ENCODE assay signal across 8 mouse cellular contexts in the genomic region with DNA sequence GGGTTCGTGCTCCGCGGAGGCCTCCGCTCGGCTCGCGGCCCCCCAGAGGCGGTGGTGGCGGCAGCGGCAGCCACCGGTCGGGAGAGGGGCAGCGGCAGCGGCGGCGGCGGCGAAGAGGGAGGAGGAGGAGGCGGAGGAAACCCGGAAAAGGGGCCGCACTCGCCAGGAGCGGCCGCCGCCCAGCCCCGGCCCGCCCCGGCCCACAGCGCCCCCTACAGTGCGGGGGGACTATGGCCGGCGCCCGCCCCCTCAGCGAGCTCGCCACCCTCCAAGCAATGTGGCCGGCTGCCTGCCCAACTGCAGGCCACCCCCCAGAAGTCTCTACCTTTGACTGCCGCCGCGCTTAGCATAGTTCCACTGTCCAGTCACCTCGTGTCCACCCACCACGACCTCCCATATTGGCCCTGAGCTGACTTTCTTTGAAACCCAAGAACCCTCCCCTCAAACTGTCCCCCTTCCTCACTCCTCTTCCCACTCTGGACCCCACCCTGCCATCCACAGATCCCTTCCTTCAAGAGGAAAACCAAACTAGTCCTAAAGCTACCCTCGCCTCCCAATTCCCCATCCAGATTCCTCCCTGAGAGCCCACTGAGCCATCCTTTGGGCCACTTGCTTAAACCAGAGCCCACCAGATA. TPM values are rescaled to one million over a fixed set of nuclear protein-coding genes. Genes with fewer than 3 reads are reported as not detected.
A peak's percentile ranks its signal among the peaks of the same experiment; 100 is the strongest.
DNase-seq lines count a peak whose midpoint lies in the region; ATAC-seq lines count a peak whose summit lies in the region.

No protein-coding gene starts in this region.

- no peak overlapping the region for H3K27ac ChIP-seq in embryonic facial prominence, embryonic 11.5 days (replicated peaks; ENCODE audit: low read depth, low read length)
- H3K27ac ChIP-seq in limb, embryonic 13.5 days: no peak overlapping the region
- H3K27ac ChIP-seq in midbrain, embryonic 15.5 days: peak overlapping the region; percentile 72

- H3K36me3 ChIP-seq in embryonic facial prominence, embryonic 11.5 days (replicated peaks; ENCODE audit: control insufficient read depth, insufficient read depth, low read depth, low read length): 0 out of 2 replicates have a peak, but pooled peaks cover 2% of the 10 kb centered on the region
- peaks cover 29% of the 10 kb centered on the region for H3K36me3 ChIP-seq in limb, embryonic 13.5 days
- peaks cover 16% of the 10 kb centered on the region for H3K36me3 ChIP-seq in midbrain, embryonic 15.5 days (replicated peaks)

- peak overlapping the region; percentile 83 for H3K4me2 ChIP-seq in embryonic facial prominence, embryonic 11.5 days (ENCODE audit: low read depth, low read length)
- peak overlapping the region; percentile 64 for H3K4me2 ChIP-seq in limb, embryonic 13.5 days (replicated peaks)
- peak overlapping the region; percentile 84 for H3K4me2 ChIP-seq in midbrain, embryonic 15.5 days

- H3K4me3 ChIP-seq in embryonic facial prominence, embryonic 11.5 days (ENCODE audit: low read depth, low read length): peak overlapping the region; percentile 93
- peak overlapping the region; percentile 96 for H3K4me3 ChIP-seq in limb, embryonic 13.5 days
- H3K4me3 ChIP-seq in midbrain, embryonic 15.5 days: peak overlapping the region; percentile 85

- peak overlapping the region; percentile 96 for H3K9ac ChIP-seq in embryonic facial prominence, embryonic 11.5 days (replicated peaks; ENCODE audit: low read length)
- peak overlapping the region; percentile 97 for H3K9ac ChIP-seq in limb, embryonic 13.5 days
- H3K9ac ChIP-seq in midbrain, embryonic 15.5 days: peak overlapping the region; percentile 98

- peaks cover 3% of the 10 kb centered on the region; the same call in 1 of the 2 replicates for H3K4me1 ChIP-seq in embryonic facial prominence, embryonic 11.5 days (ENCODE audit: control insufficient read depth, insufficient read depth, low read length)
- H3K4me1 ChIP-seq in limb, embryonic 13.5 days: peaks cover 13% of the 10 kb centered on the region
- peaks cover 22% of the 10 kb centered on the region for H3K4me1 ChIP-seq in midbrain, embryonic 15.5 days

- 1% methylated on average over 14 of the region's 42 CpGs for WGBS in embryonic facial prominence, embryonic 11.5 days
- under 1% methylated on average over 35 of the region's 42 CpGs for WGBS in limb, embryonic 13.5 days
- WGBS in midbrain, embryonic 15.5 days: 3% methylated on average over 17 of the region's 42 CpGs

- H3K9me3 ChIP-seq in embryonic facial prominence, embryonic 11.5 days (replicated peaks; ENCODE audit: control insufficient read depth, low read length): no peaks in the 10 kb centered on the region
- no peaks in the 10 kb centered on the region for H3K9me3 ChIP-seq in limb, embryonic 13.5 days
- no peaks in the 10 kb centered on the region for H3K9me3 ChIP-seq in midbrain, embryonic 15.5 days

- peak; percentile 86 for ATAC-seq in embryonic facial prominence, embryonic 11.5 days (replicated peaks; ENCODE audit: insufficient number of reproducible peaks, low FRiP score, low TSS enrichment, low read depth)
- peak; percentile 89 for ATAC-seq in limb, embryonic 13.5 days (ENCODE audit: low FRiP score, low read depth)
- ATAC-seq in midbrain, embryonic 15.5 days (replicated peaks): peak; percentile 91

- H3K27me3 ChIP-seq in embryonic facial prominence, embryonic 11.5 days (ENCODE audit: control insufficient read depth, insufficient read depth, low read length): no peaks in the 10 kb centered on the region
- H3K27me3 ChIP-seq in limb, embryonic 13.5 days: no peaks in the 10 kb centered on the region
- H3K27me3 ChIP-seq in midbrain, embryonic 15.5 days (replicated peaks): no peaks in the 10 kb centered on the region

- peak; percentile 76 for DNase-seq in 3134 (ENCODE audit: extremely low read depth, insufficient read length, low spot score)
- DNase-seq in adrenal gland, postnatal 14 days: peak; percentile 96
- peak; percentile 87 for DNase-seq in embryonic facial prominence, embryonic 11.5 days (ENCODE audit: low spot score)
- DNase-seq in heart, adult 18-20 months: peak; percentile 86 to 87
- peak; percentile 84 for DNase-seq in kidney, adult 18-20 months
- peak; percentile 74 to 89 for DNase-seq in spleen, adult 18-20 months

RNA-seq across cellular contexts. Expression of gene Csnk2a2, which starts 1.0 kb away (rescaled TPM):
- 81.9 and 82.2 TPM in 2 replicates for total RNA-seq in adrenal gland, postnatal 14 days (2021)
- 14.6 and 19.9 TPM in 2 replicates for polyA plus RNA-seq in embryonic facial prominence, embryonic 11.5 days (2014; fragmentation: Nextera tagmentation; extraction: Ambion mirVana)
- 10 to 100 TPM; 30.2 to 34.7 TPM for total RNA-seq in heart, adult 18-20 months (2021)
- 11.9 and 15.4 TPM in 2 replicates for polyA plus RNA-seq in limb, embryonic 13.5 days (2015; fragmentation: Nextera tagmentation; extraction: Ambion mirVana)
- 9.8 and 10.2 TPM in 2 replicates for polyA plus RNA-seq in midbrain, embryonic 15.5 days (2015; fragmentation: Nextera tagmentation; extraction: Ambion mirVana)

RNA-seq across cellular contexts. Expression of gene Ccdc113, which starts 45.1 kb away (rescaled TPM):
- total RNA-seq in adrenal gland, postnatal 14 days (2021): 0.98 and 1.7 TPM in 2 replicates
- polyA plus RNA-seq in embryonic facial prominence, embryonic 11.5 days (2014; fragmentation: Nextera tagmentation; extraction: Ambion mirVana): not detected in 2 replicates
- total RNA-seq in heart, adult 18-20 months (2021): under 1 TPM in 1 of 2 experiments, not detected in 1; 0.23 TPM
- 0.22 and 0.24 TPM in 2 replicates for polyA plus RNA-seq in limb, embryonic 13.5 days (2015; fragmentation: Nextera tagmentation; extraction: Ambion mirVana)
- polyA plus RNA-seq in midbrain, embryonic 15.5 days (2015; fragmentation: Nextera tagmentation; extraction: Ambion mirVana): 1.2 and 1.3 TPM in 2 replicates

RNA-seq across cellular contexts. Expression of gene Cfap20, which starts 54.1 kb away (rescaled TPM):
- total RNA-seq in adrenal gland, postnatal 14 days (2021): 46.8 and 47.4 TPM in 2 replicates
- polyA plus RNA-seq in embryonic facial prominence, embryonic 11.5 days (2014; fragmentation: Nextera tagmentation; extraction: Ambion mirVana): 146 and 160 TPM in 2 replicates
- 10 to 100 TPM; 17.5 to 25.3 TPM for total RNA-seq in heart, adult 18-20 months (2021)
- 154 and 161 TPM in 2 replicates for polyA plus RNA-seq in limb, embryonic 13.5 days (2015; fragmentation: Nextera tagmentation; extraction: Ambion mirVana)
- polyA plus RNA-seq in midbrain, embryonic 15.5 days (2015; fragmentation: Nextera tagmentation; extraction: Ambion mirVana): 120 and 121 TPM in 2 replicates
